Mouse (Mus musculus) c-Kit-positive CD71-positive TER-119-negative erythroid progenitor cells, embryonic 14.5 days (primary cell): ENCODE results near the gene Nek8.
A peak's percentile ranks its signal among the peaks of the same experiment; 100 is the strongest.

ENCODE experiments used
- DNase-seq: peaks from one replicate; pipeline ENCODE4 v3.0.0-alpha.2; 2013; ENCODE audit warnings: low read depth

The Nek8 gene

GRCm38 (mm10) chr11:78182961-78183844, 6.7 kb upstream of the Nek8 start, which contains the start of gene Rpl23a:
Rpl23a (minus strand) TSS chr11:78183584.
- peak; percentile 91 for DNase-seq

- DNase-seq = no peak
Observed at GRCm38 (mm10) chr11:78182450-78182849, 6.0 kb upstream of the Nek8 start.

- no peak for DNase-seq
Observed at GRCm38 (mm10) chr11:78181830-78182357, 5.4 kb upstream of the Nek8 start.

- peak; percentile 40 for DNase-seq
Observed at GRCm38 (mm10) chr11:78180081-78180761, 3.7 kb upstream of the Nek8 start.

GRCm38 (mm10) chr11:78179438-78179999, 3.0 kb upstream of the Nek8 start:
- DNase-seq = peak; percentile 58

- peak; percentile 58 for DNase-seq
Observed at GRCm38 (mm10) chr11:78178859-78179437, 2.5 kb upstream of the Nek8 start.

GRCm38 (mm10) chr11:78177903-78178858, 1.7 kb upstream of the Nek8 start:
- DNase-seq = peak; percentile 93

- DNase-seq = peak; percentile 50
Observed at GRCm38 (mm10) chr11:78177437-78177836, 962 bp upstream of the Nek8 start.

GRCm38 (mm10) chr11:78176905-78177331, 443 bp upstream of the Nek8 start:
- peak; percentile 67 for DNase-seq

GRCm38 (mm10) chr11:78175771-78176401, 589 bp downstream of the Nek8 start:
- no peak for DNase-seq

GRCm38 (mm10) chr11:78174506-78174905, 2.0 kb downstream of the Nek8 start:
- DNase-seq = no peak

GRCm38 (mm10) chr11:78172748-78173383, 3.6 kb downstream of the Nek8 start:
- DNase-seq = no peak

GRCm38 (mm10) chr11:78172034-78172747, 4.3 kb downstream of the Nek8 start:
- DNase-seq = no peak

GRCm38 (mm10) chr11:78171328-78171727, 5.1 kb downstream of the Nek8 start:
- no peak for DNase-seq

GRCm38 (mm10) chr11:78170306-78170705, 6.2 kb downstream of the Nek8 start:
- DNase-seq = no peak

- DNase-seq = peak; percentile 71
Observed at GRCm38 (mm10) chr11:78168541-78169468, 7.7 kb downstream of the Nek8 start.

- DNase-seq = no peak
Observed at GRCm38 (mm10) chr11:78167257-78167959, 9.1 kb downstream of the Nek8 start.
